Mouse (Mus musculus): ENCODE results near the gene Pard3b.

GRCm38 (mm10) chr1:62378335-62378734 lies 739.7 kb downstream of the Pard3b start:
- TF ChIP-seq POLR2A (IDR thresholded peaks at IDR 0.05; ENCODE audit: borderline replicate concordance, extremely low read depth, low read depth, low read length) (no peak), CTCF (IDR thresholded peaks at IDR 0.05; ENCODE audit: insufficient read depth, low read length) (no peak)
